Mouse (Mus musculus): ENCODE data around the gene Efna4. TPM values are rescaled to one million over a fixed set of nuclear protein-coding genes. Genes with fewer than 3 reads are reported as not detected.

The Efna4 gene
- polyA plus RNA-seq, 1 experiment from 2014 or later: 47.1 TPM

- Histone ChIP-seq H3K4me3 (no peak overlapping the region), H3K9me3 (no peaks in the 10 kb centered on the region), H3K36me3 (no peaks in the 10 kb centered on the region), H3K27ac (no peak overlapping the region), H3K4me1 (no peaks in the 10 kb centered on the region), H3K27me3 (no peaks in the 10 kb centered on the region), H3K9ac (no peak overlapping the region), H3K4me2 (replicated peaks) (no peak overlapping the region)
- WGBS: 78% methylated on average over 6 of the region's 6 CpGs
- ATAC-seq (ENCODE audit: insufficient number of reproducible peaks, insufficient read depth, low FRiP score, low TSS enrichment): no peak
These were observed 38.9 kb downstream of the Efna4 start for GRCm38 (mm10) chr3:89298908-89299307.

DNA sequence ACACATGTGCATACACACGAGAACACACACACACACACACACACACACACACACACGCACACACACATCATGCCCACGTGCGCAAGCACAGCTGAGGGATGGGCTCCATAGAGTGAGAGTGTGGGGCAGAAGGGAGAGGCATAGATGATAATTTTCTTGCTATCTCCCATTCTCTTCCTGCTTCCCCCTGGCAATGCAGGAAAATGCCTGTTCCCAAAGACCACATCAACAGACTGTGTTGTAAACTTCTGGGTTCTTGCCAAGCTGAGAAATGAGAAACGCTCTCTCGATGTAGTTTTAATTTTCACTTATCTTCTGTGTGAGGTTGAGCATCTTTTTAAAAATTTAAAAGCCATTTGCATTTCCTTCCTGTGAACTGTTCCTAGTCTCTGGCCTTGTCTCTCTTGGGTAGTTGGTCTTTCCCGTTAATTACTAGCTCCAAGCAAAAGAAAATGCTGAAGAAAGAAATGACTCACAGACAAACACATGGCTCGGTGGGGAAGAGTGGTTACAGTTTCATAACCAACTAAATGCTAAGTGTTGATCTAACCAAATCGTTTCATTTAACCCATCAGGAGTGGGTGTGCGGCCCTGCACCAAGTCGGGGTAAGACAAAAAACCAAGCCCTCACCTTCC is 40.9 kb downstream of the Efna4 start:
- H3K27me3 ChIP-seq: no peaks in the 10 kb centered on the region
- H3K27ac ChIP-seq: no peak overlapping the region
- 81% methylated on average over 11 of the region's 11 CpGs for WGBS
- no peak overlapping the region for H3K4me3 ChIP-seq
- no peaks in the 10 kb centered on the region for H3K36me3 ChIP-seq
- H3K9me3 ChIP-seq: no peaks in the 10 kb centered on the region
- no peak overlapping the region for H3K4me2 ChIP-seq (replicated peaks)
- no peak overlapping the region for H3K9ac ChIP-seq
- no peak for ATAC-seq (ENCODE audit: insufficient number of reproducible peaks, insufficient read depth, low FRiP score, low TSS enrichment)
- no peaks in the 10 kb centered on the region for H3K4me1 ChIP-seq

DNA sequence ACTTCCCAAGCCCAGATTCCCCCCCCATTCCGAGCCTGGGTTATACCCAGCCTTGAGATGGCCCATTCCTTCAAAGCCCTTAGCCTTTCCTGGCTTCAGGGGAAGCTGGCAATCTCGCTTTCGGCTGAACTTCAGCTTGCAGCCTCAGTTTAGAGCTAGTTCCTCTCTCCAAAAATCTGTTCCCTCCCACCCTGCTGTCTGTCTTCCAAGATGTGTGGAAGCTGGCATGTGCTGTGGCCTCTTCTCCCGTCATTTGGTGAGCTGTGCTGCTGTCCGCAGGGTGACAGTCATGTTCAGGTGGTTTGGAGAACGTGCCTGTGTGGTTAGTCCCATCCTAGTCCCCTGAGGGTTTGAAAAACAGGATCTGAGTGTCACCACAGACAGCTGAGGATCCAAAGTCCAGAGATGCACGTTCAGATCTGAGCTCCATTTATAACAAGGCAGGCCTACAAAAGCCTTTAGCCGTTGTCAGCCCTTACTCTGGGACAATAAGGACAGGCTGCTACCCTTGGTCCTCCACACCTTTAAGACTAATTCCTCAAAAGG is 42.1 kb downstream of the Efna4 start:
- Histone ChIP-seq H3K9me3 (no peaks in the 10 kb centered on the region), H3K4me2 (replicated peaks) (no peak overlapping the region), H3K4me1 (no peaks in the 10 kb centered on the region), H3K36me3 (no peaks in the 10 kb centered on the region), H3K9ac (no peak overlapping the region), H3K27me3 (no peaks in the 10 kb centered on the region), H3K27ac (no peak overlapping the region), H3K4me3 (no peak overlapping the region)
- no peak for ATAC-seq (ENCODE audit: insufficient number of reproducible peaks, insufficient read depth, low FRiP score, low TSS enrichment)
- WGBS: 73% methylated on average over 8 of the region's 8 CpGs

DNA sequence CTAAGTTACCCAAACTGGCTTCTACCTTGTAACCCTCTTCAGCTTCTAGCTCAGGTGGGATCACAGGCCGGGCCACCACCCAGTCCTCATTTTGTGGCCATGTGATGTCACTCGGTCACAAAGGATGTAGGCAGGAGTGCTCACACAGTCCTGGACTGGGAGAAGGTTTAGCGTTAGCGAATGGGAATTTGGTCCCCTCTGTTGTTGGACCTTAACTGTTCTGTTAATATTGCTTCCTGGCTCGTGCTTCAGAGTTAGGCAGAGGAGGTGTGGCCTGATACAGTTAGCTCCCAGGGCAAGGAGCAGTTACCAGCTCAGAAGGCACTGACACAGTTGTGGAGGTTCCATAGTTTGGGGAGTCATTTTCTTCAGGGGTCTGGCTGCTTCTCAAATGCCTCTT is 43.6 kb downstream of the Efna4 start:
- no peak for ATAC-seq (ENCODE audit: insufficient number of reproducible peaks, insufficient read depth, low FRiP score, low TSS enrichment)
- Histone ChIP-seq H3K36me3 (no peaks in the 10 kb centered on the region), H3K4me3 (no peak overlapping the region), H3K4me1 (0 out of 2 replicates have a peak, but pooled peaks cover under 1% of the 10 kb centered on the region), H3K27ac (no peak overlapping the region), H3K9ac (no peak overlapping the region), H3K9me3 (no peaks in the 10 kb centered on the region), H3K4me2 (replicated peaks) (no peak overlapping the region), H3K27me3 (no peaks in the 10 kb centered on the region)
- 78% methylated on average over 5 of the region's 5 CpGs for WGBS

DNA sequence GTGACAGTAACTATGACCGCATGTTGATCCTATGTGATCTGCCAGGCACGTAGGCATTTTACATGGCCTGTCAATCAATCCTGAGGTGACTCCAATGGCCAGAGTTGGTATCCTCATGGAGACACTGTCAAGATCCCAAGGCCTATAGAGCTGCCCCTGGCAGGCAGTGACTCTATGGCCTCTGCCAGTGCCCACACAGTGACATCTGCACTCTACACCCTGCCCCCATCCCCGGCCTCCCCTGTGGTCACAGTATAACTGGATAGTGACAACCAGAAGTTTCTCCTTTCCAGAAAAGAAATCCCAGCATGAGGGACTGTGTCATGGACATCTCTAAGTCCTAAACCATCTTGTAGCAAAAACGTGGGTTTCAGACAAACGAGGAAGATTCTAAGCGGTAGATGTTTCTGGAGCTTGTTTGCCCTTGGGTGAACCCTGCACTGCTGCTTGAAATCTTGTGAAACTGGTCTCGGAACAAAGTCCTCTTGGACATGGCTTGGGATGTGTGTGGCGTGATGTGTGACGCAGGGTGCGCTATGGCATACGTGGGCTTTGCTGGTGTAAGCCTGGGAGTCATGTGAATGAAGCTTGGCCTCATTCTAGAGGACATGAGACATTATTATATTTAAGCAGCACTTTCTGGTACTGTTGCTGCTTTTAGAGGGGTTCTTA is 44.4 kb downstream of the Efna4 start:
- WGBS: 89% methylated on average over 11 of the region's 11 CpGs
- Histone ChIP-seq H3K27ac (no peak overlapping the region), H3K27me3 (no peaks in the 10 kb centered on the region), H3K9me3 (no peaks in the 10 kb centered on the region), H3K4me1 (0 out of 2 replicates have a peak, but pooled peaks cover 6% of the 10 kb centered on the region), H3K4me3 (no peak overlapping the region), H3K4me2 (replicated peaks) (no peak overlapping the region), H3K9ac (no peak overlapping the region), H3K36me3 (no peaks in the 10 kb centered on the region)
- ATAC-seq (ENCODE audit: insufficient number of reproducible peaks, insufficient read depth, low FRiP score, low TSS enrichment): no peak

DNA sequence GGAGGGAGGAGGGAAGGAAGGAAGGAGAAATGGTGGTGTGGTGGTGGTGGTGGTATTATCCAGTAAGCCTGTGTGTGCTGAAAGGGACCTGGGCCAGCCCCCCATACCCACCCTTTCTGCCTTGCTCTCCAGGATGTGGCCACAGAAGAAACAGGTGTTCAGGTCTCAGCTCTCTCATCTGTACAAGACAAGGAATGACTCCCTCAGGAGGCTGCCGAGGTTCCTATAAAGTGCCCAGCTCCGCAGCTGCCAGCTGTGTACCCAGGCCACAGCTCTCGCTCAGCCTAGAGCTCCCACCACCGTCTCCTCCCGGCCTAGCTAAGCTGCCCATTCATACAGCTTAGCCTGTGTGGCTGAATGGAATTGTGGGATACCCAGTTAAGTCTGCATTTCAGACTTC is 45.5 kb downstream of the Efna4 start:
- no peaks in the 10 kb centered on the region for H3K9me3 ChIP-seq
- H3K9ac ChIP-seq: no peak overlapping the region
- H3K27me3 ChIP-seq: no peaks in the 10 kb centered on the region
- no peak overlapping the region for H3K4me2 ChIP-seq (replicated peaks)
- H3K4me1 ChIP-seq: peaks cover 10% of the 10 kb centered on the region; the same call in 1 of the 2 replicates
- 76% methylated on average over 5 of the region's 5 CpGs for WGBS
- H3K4me3 ChIP-seq: no peak overlapping the region
- no peaks in the 10 kb centered on the region for H3K36me3 ChIP-seq
- no peak overlapping the region for H3K27ac ChIP-seq
- no peak for ATAC-seq (ENCODE audit: insufficient number of reproducible peaks, insufficient read depth, low FRiP score, low TSS enrichment)

GRCm38 (mm10) chr3:89291874-89292273 is 46.0 kb downstream of the Efna4 start:
- Histone ChIP-seq H3K4me1 (peaks cover 14% of the 10 kb centered on the region), H3K4me2 (replicated peaks) (no peak overlapping the region), H3K4me3 (no peak overlapping the region), H3K9ac (no peak overlapping the region), H3K27me3 (no peaks in the 10 kb centered on the region), H3K9me3 (no peaks in the 10 kb centered on the region), H3K27ac (no peak overlapping the region), H3K36me3 (no peaks in the 10 kb centered on the region)
- 67% methylated on average over 10 of the region's 10 CpGs for WGBS
- ATAC-seq (ENCODE audit: insufficient number of reproducible peaks, insufficient read depth, low FRiP score, low TSS enrichment): no peak

GRCm38 (mm10) chr3:89288503-89288928 is 49.3 kb downstream of the Efna4 start:
- 43% methylated on average over 7 of the region's 7 CpGs for WGBS
- Histone ChIP-seq H3K4me2 (replicated peaks) (no peak overlapping the region), H3K4me3 (no peak overlapping the region), H3K9ac (no peak overlapping the region), H3K4me1 (peaks cover 19% of the 10 kb centered on the region), H3K9me3 (no peaks in the 10 kb centered on the region), H3K27ac (no peak overlapping the region), H3K27me3 (no peaks in the 10 kb centered on the region), H3K36me3 (no peaks in the 10 kb centered on the region)
- no peak for ATAC-seq (ENCODE audit: insufficient number of reproducible peaks, insufficient read depth, low FRiP score, low TSS enrichment)

DNA sequence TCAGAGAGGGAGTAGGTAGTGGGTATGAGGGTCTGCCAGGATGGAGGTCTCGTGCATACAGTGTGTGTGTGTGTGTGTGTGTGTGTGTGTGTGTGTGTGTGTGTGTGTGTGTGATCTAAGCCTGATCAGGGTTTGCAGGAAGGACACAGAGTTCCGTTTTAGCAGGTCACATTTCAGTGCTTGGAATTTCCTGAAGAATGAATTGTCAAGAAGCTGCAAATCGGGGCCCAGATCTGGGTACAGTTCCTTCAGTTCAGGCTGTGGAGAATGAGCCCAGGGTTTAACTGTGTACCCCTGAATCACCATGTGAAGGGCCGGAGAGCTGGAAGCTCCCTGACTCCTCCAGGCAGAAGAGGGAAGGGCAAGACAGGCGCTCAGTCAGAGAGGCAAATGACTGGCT is 50.5 kb downstream of the Efna4 start:
- H3K4me3 ChIP-seq: no peak overlapping the region
- H3K9ac ChIP-seq: no peak overlapping the region; the same call in 1 of the 2 replicates
- H3K36me3 ChIP-seq: no peaks in the 10 kb centered on the region
- no peaks in the 10 kb centered on the region for H3K9me3 ChIP-seq
- no peak overlapping the region for H3K4me2 ChIP-seq (replicated peaks)
- no peaks in the 10 kb centered on the region for H3K27me3 ChIP-seq
- peak overlapping the region; percentile 47; the same call in 1 of the 2 replicates for H3K27ac ChIP-seq
- 0 out of 2 replicates have a peak, but pooled peaks have one; percentile 8 for ATAC-seq (ENCODE audit: insufficient number of reproducible peaks, insufficient read depth, low FRiP score, low TSS enrichment)
- peaks cover 19% of the 10 kb centered on the region for H3K4me1 ChIP-seq
- WGBS: 32% methylated on average over 5 of the region's 5 CpGs

DNA sequence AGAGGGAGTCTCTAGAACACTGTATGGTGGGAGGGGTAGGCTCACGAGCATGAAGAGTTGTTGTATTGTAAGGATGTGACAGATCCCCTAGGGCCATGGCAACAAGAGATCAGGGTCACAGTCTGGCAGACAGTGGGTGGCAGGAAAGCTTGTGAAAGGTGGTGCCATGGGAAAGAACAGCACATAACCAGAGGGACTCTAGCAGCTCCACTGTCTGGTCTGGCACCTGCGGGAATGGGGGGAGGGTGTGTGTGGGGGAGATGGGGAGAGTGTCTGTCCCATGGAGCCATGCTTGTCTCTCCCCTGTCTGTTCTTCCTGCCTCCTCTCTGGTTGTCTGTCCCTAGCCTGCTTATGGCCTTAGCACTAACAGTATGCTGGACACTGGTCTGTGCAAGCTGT is 52.3 kb downstream of the Efna4 start:
- Histone ChIP-seq H3K4me3 (no peak overlapping the region), H3K27me3 (peaks cover 11% of the 10 kb centered on the region), H3K9me3 (no peaks in the 10 kb centered on the region), H3K4me2 (replicated peaks) (no peak overlapping the region), H3K36me3 (no peaks in the 10 kb centered on the region), H3K9ac (no peak overlapping the region), H3K27ac (no peak overlapping the region), H3K4me1 (peaks cover 29% of the 10 kb centered on the region)
- ATAC-seq (ENCODE audit: insufficient number of reproducible peaks, insufficient read depth, low FRiP score, low TSS enrichment): no peak
- WGBS: 34% methylated on average over 2 of the region's 2 CpGs

GRCm38 (mm10) chr3:89284261-89284660 is 53.6 kb downstream of the Efna4 start:
- Histone ChIP-seq H3K27ac (no peak overlapping the region), H3K27me3 (peaks cover 19% of the 10 kb centered on the region), H3K9me3 (no peaks in the 10 kb centered on the region), H3K4me2 (replicated peaks) (no peak overlapping the region), H3K4me3 (no peak overlapping the region), H3K36me3 (no peaks in the 10 kb centered on the region), H3K9ac (no peak overlapping the region), H3K4me1 (peaks cover 36% of the 10 kb centered on the region)
- ATAC-seq (ENCODE audit: insufficient number of reproducible peaks, insufficient read depth, low FRiP score, low TSS enrichment): no peak
- 90% methylated on average over 3 of the region's 3 CpGs for WGBS
